Mouse (Mus musculus): ENCODE data around the gene Ccdc9b. TPM values are rescaled to one million over a fixed set of nuclear protein-coding genes. Genes with fewer than 3 reads are reported as not detected.

Ccdc9b gene
- polyA plus RNA-seq, 1 experiment = 3.5 TPM

- Histone ChIP-seq H3K27ac (ENCODE audit: insufficient read depth, low read length) (no peak overlapping the region), H3K4me1 (ENCODE audit: control insufficient read depth, insufficient read depth, low read length) (no peaks in the 10 kb centered on the region), H3K4me3 (ENCODE audit: insufficient read depth, low read length) (no peak overlapping the region)
- TF ChIP-seq POLR2A (IDR thresholded peaks at IDR 0.05; ENCODE audit: extremely low read depth, insufficient read depth, low read length) = no peak
Measured at GRCm38 (mm10) chr2:118755407-118755806, 7.1 kb downstream of the Ccdc9b start.

GRCm38 (mm10) chr2:118754143-118754542 is 8.3 kb downstream of the Ccdc9b start:
- Histone ChIP-seq H3K4me3 (ENCODE audit: insufficient read depth, low read length) (no peak overlapping the region), H3K27ac (ENCODE audit: insufficient read depth, low read length) (no peak overlapping the region)
- TF ChIP-seq POLR2A (IDR thresholded peaks at IDR 0.05; ENCODE audit: extremely low read depth, insufficient read depth, low read length) (no peak), CTCF (IDR thresholded peaks at IDR 0.05; ENCODE audit: extremely low read depth, insufficient read depth, low read length) (no peak)

DNA sequence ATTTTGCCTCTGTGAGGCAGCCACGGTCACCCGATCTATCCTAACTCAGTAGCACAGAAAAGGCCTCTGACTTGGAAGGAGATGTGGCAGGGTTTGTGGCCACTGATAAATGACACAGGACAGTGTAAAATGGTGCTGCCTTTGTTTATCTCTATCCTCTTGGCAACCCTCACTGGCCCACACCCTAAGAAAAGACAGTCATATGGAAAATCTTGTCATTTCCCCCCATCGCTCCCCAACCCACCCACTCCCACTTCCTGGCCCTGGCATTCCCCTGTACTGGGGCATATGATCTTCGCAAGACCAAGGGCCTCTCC is 9.7 kb downstream of the Ccdc9b start:
- Histone ChIP-seq H3K4me3 (ENCODE audit: insufficient read depth, low read length) (no peak overlapping the region), H3K27ac (ENCODE audit: insufficient read depth, low read length) (no peak overlapping the region), H3K4me1 (ENCODE audit: control insufficient read depth, insufficient read depth, low read length) (peaks cover 5% of the 10 kb centered on the region)
- TF ChIP-seq CTCF (IDR thresholded peaks at IDR 0.05; ENCODE audit: extremely low read depth, insufficient read depth, low read length) (no peak), POLR2A (IDR thresholded peaks at IDR 0.05; ENCODE audit: extremely low read depth, insufficient read depth, low read length) (no peak)

More at GRCm38 (mm10) chr2:118754143-118754542, 8.3 kb downstream of the Ccdc9b start:
- H3K4me1 ChIP-seq (ENCODE audit: control insufficient read depth, insufficient read depth, low read length) = peaks cover 1% of the 10 kb centered on the region; the same call in 1 of the 2 replicates

DNA sequence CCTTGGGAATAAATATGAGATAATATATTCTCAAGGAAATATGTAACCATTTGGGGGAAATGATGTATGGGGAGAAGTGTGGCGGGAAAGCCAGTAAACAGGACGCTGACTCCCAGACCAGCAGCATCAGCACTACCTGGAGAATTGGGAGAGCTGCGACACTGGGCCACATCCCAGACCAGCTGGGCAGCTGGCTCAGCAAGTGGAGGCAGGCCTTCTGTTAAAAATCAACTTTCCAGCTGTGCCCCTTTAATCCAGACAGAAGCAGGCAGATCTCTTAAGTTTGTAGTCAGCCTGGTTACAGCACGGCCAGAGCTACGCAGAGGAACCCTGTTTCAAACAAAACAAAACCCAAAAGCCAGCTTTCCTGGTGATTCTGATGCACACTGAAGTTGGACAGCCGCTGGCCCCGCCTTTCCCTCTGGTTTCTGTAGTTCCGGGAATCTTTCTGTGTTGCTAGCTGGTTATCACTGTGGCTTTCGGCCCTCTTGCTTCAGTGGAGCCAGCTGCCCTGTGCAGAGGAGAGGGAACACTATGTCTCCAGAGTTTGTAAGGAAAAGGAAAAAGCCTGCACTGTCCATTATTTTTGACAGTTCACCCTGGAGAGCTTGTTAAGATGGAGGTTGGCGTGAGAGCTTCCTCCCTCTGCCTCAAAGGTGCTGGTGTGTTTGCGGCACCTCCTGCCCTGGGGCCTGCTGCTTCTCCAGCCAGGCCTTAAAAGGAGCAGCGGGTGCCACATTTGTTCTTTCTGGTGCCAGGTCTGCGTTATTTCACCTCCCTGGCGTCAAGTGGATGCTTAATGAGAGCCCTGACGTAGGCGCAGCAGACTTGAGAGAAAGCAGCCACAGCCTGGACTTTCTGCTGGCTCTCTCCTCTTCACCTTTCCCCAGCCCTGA is 10.3 kb downstream of the Ccdc9b start:
- Histone ChIP-seq H3K4me1 (ENCODE audit: control insufficient read depth, insufficient read depth, low read length) (peaks cover 9% of the 10 kb centered on the region), H3K27ac (ENCODE audit: insufficient read depth, low read length) (no peak overlapping the region), H3K4me3 (ENCODE audit: insufficient read depth, low read length) (no peak overlapping the region)
- TF ChIP-seq POLR2A (IDR thresholded peaks at IDR 0.05; ENCODE audit: extremely low read depth, insufficient read depth, low read length) = no peak
- TF ChIP-seq CTCF (IDR thresholded peaks at IDR 0.05; ENCODE audit: extremely low read depth, insufficient read depth, low read length) = no peak

DNA sequence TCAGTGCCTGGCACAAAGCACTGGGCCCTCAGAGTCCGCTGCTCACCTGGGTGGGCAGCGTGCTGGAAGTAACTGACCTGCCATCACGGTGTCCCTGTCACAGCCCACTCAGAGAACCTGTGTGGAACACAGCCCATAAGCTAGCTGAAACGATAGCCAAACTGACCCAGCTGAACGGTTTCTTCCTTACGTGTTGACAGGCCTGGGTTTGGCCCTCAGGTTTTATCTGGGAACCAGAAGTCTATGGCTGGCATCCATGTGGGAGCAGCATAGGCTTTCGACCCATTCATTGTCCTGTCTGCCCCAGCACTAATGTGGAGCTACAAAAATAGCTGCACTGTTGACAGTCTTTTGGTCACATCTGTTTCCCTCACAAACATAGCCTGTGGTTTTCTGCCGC is 12.0 kb downstream of the Ccdc9b start:
- TF ChIP-seq POLR2A (IDR thresholded peaks at IDR 0.05; ENCODE audit: extremely low read depth, insufficient read depth, low read length) = no peak
- no peak for TF ChIP-seq CTCF (IDR thresholded peaks at IDR 0.05; ENCODE audit: extremely low read depth, insufficient read depth, low read length)
- Histone ChIP-seq H3K4me3 (ENCODE audit: insufficient read depth, low read length) (no peak overlapping the region), H3K4me1 (ENCODE audit: control insufficient read depth, insufficient read depth, low read length) (peaks cover 9% of the 10 kb centered on the region), H3K27ac (ENCODE audit: insufficient read depth, low read length) (no peak overlapping the region)

DNA sequence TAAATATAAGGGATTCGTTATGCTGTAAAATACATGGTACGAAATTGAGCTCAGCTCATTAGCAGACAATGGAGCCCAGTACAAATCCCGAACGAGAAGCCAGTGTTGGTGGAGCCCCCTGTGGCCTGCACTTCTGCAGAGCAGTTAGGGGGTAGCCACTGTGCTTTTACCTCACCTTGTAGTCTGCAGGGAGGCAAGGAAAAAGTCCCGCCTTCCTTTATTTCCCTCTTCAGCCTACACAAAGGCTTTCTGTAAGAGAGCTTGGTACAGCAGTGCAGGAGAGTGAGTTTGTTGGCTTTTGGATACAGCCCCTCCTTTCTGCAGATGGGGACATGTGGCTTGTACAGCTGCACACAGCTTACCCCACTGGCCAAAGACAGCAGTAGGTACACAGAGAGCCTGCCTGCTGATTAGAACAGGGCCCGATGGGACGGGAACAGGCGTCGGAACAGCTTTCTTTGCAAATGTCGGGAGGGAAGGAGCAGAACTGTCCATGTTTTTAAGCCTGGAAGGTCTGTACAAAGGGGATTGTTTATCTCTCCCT is 13.0 kb downstream of the Ccdc9b start:
- no peak for TF ChIP-seq POLR2A (IDR thresholded peaks at IDR 0.05; ENCODE audit: extremely low read depth, insufficient read depth, low read length)
- no peak for TF ChIP-seq CTCF (IDR thresholded peaks at IDR 0.05; ENCODE audit: extremely low read depth, insufficient read depth, low read length)
- Histone ChIP-seq H3K27ac (ENCODE audit: insufficient read depth, low read length) (no peak overlapping the region), H3K4me3 (ENCODE audit: insufficient read depth, low read length) (no peak overlapping the region), H3K4me1 (ENCODE audit: control insufficient read depth, insufficient read depth, low read length) (peaks cover 12% of the 10 kb centered on the region)

DNA sequence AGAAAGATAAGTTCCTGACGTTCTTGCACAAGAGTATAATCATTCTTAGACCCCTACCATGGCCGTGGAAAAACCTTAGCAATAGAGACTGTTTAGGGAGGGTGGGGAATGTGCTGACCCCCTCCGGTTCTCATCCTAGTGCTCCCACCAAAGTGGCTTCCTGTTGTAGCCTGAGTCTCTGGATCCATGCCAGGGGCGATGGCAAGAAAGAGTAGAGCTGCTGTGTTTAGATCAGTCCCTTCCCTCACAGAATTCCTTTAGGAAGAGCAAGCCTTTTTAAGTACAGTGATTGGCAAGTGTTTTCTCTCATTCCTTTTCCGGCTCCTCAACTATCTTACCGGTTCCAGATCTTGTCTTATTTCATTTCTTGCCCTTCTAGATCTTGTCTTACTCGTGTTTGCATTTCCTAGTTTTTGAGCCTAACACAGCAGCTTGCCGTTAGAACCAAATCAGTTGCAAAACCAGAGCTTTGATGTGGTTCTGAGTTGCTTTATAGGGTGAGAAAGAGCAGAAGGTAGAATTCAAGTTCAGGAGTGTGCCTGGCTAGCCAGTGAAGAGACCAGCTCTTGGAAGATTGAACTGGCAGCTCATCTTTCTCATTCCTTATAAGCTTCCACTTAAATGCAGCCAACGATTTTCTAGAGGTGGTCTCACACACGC is 15.0 kb downstream of the Ccdc9b start:
- Histone ChIP-seq H3K27ac (ENCODE audit: insufficient read depth, low read length) (no peak overlapping the region), H3K4me3 (ENCODE audit: insufficient read depth, low read length) (peak overlapping the region; percentile 94), H3K4me1 (ENCODE audit: control insufficient read depth, insufficient read depth, low read length) (peaks cover 12% of the 10 kb centered on the region)
- TF ChIP-seq CTCF (IDR thresholded peaks at IDR 0.05; ENCODE audit: extremely low read depth, insufficient read depth, low read length) (no peak), POLR2A (IDR thresholded peaks at IDR 0.05; ENCODE audit: extremely low read depth, insufficient read depth, low read length) (no peak)

DNA sequence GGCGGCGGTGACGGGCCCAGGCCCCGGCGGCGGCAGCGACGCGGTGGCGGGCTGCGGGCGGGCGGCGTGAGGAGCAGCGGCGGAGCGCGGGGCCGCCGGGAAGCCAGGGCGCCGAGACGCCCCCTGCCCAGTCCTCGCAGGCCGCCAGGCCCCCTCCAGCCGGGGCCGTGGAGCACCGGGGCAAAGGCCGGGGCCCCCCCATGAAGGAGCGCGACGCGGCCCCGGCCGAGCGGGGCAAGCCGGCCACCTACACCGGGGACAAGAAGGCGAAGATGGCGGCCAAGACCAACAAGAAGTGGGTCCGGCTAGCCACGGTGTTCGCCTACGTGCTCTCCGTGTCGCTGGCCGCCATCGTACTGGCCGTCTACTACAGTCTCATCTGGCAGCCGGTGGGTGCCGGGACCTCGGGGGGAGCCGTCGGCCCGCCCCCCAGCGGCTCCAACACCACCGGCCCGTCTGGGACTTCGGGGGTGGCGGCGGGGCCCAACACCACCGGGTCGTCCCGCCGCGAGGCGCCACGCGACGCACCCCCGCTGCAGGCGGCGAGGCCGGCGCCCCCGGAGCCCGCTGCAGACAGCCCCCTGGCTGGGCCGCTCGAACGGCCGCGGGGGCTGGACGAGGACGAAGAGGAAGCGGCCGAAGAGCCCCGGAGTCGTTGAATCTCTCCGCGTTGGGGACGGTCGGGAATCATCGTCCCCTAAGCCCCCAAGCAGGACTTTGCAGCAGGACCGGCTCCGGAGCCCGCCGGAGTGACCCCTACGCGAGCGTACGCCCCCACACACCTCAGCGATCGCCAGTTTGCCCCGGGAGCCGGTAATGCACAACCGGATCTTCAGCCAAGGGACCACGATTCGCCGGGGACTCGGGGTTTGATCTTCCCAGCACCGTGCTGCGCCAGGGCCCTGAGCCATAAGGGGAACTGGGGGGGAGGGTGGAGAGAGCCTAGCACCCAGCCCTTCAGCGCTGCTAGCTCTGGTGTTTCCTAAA is 16.3 kb downstream of the Ccdc9b start:
- Histone ChIP-seq H3K4me1 (ENCODE audit: control insufficient read depth, insufficient read depth, low read length) (peaks cover 12% of the 10 kb centered on the region), H3K4me3 (ENCODE audit: insufficient read depth, low read length) (peak overlapping the region; percentile 94), H3K27ac (ENCODE audit: insufficient read depth, low read length) (0 out of 2 replicates have a peak overlapping the region, but pooled peaks have one; percentile 51)
- TF ChIP-seq POLR2A (IDR thresholded peaks at IDR 0.05; ENCODE audit: extremely low read depth, insufficient read depth, low read length) = no peak
- TF ChIP-seq CTCF (IDR thresholded peaks at IDR 0.05; ENCODE audit: extremely low read depth, insufficient read depth, low read length) = no peak

Measured in cortical plate, adult 2 months (tissue).